Mouse (Mus musculus): Measurements from ENCODE around the gene Gm21833. TPM values are rescaled to one million over a fixed set of nuclear protein-coding genes. Genes with fewer than 3 reads are reported as not detected.
"Not testable (repeated sequence)": the region's sequence is repeated elsewhere in the genome, so short reads cannot be mapped to it uniquely, and the experiment has no call there.

Gene Gm21833
- total RNA-seq (2021): not detected in 2 replicates
- long read RNA-seq: 0 reads

- DNase-seq: not testable (repeated sequence)
Measured at GRCm38 (mm10) chr16:82828082-82828481, at the start of gene Gm21833. TSS of gene Gm21833 (plus strand) at chr16:82828382.

DNA sequence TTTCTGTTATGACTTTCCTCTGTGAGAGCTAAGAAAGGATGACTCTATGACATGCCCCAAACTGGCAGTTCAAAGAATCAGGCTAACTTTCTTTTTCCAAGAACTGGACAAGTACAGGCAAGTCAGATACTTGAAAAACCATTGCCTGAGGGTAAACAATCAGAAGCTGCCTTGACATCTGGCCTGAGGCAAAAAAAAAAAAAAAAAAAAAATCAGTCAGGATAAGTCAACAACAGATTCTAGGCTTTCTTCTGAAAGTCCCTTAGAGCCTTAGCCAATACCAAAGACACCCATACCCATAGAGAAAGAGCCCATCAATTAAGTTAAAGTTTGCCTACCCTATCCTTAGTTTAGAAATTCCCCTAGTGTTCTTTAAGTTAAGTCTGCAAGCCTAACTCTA is 38.7 kb upstream of the Gm21833 start:
- DNase-seq: no peak

- no peak for DNase-seq
Measured at GRCm38 (mm10) chr16:82796489-82796888, 31.7 kb upstream of the Gm21833 start.

DNA sequence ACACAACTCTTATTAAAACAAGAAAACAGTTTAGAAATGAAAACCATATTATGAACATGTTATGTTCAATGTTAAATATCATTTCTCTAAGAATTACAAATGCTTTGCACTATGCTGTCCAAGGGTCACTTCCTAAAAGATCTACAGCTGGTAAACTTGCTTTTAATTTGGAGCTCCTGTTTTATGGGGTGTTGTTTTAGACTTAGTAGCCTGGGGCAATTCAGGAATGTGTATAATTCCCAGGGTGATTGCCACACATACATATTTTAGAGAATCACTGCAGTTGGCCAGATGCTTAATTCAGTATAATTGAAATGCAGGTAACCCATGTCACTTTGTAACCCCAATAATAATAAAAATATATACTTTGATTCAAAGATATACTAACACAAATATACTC is 12.9 kb upstream of the Gm21833 start:
- DNase-seq: no peak

GRCm38 (mm10) chr16:82816615-82817014 is 11.6 kb upstream of the Gm21833 start:
- no peak for DNase-seq

- DNase-seq: no peak
Measured at GRCm38 (mm10) chr16:82855752-82856151, 27.6 kb downstream of the Gm21833 start.

- no peak for DNase-seq
Measured at GRCm38 (mm10) chr16:82864590-82864989, 36.4 kb downstream of the Gm21833 start.

All from adrenal gland, postnatal 25 days (tissue).